Mouse (Mus musculus) neural tube, embryonic 15.5 days (tissue): ENCODE data around the gene Appbp2. TPM values are rescaled to one million over a fixed set of nuclear protein-coding genes. Genes with fewer than 3 reads are reported as not detected.
"Not testable (repeated sequence)": the region's sequence is repeated elsewhere in the genome, so short reads cannot be mapped to it uniquely, and the experiment has no call there.

Experiments
- ATAC-seq: fragments of 200-750 bp; cut with Nextera tagmentation; 2 replicates; pipeline ENCODE4 v1.8.0; 2017; ENCODE audit warnings: mild to moderate bottlenecking, moderate TSS enrichment, moderate library complexity; ENCODE audit not compliant: low FRiP score
- H3K27ac ChIP-seq: fragments of 300-500 bp; sonication (generic); replicated peaks from 2 replicates; pipeline ENCODE4 v1.5.1; 2015; ENCODE audit warnings: mild to moderate bottlenecking, inconsistent platforms
- H3K27me3 ChIP-seq: fragments of 300-500 bp; sonication (generic); replicated peaks from 2 replicates; pipeline ENCODE4 v1.6.1; 2015; ENCODE audit warnings: inconsistent platforms
- H3K36me3 ChIP-seq: fragments of 300-500 bp; sonication (generic); 2 replicates; pipeline ENCODE4 v1.6.1; 2015; ENCODE audit warnings: inconsistent platforms
- H3K4me1 ChIP-seq: fragments of 300-500 bp; sonication (generic); 2 replicates; pipeline ENCODE4 v1.6.1; 2015; ENCODE audit warnings: inconsistent platforms
- H3K4me2 ChIP-seq: fragments of 300-500 bp; sonication (generic); 2 replicates; pipeline ENCODE4 v1.6.1; 2015; ENCODE audit warnings: inconsistent platforms, mild to moderate bottlenecking, moderate library complexity
- H3K4me3 ChIP-seq: fragments of 300-500 bp; sonication (generic); replicated peaks from 2 replicates; pipeline ENCODE4 v1.5.1; 2015; ENCODE audit warnings: mild to moderate bottlenecking, inconsistent platforms
- H3K9ac ChIP-seq: fragments of 300-500 bp; sonication (generic); replicated peaks from 2 replicates; pipeline ENCODE4 v1.6.1; 2015; ENCODE audit warnings: mild to moderate bottlenecking, inconsistent platforms
- H3K9me3 ChIP-seq: fragments of 300-500 bp; sonication (generic); replicated peaks from 2 replicates; pipeline ENCODE4 v1.6.1; 2016; ENCODE audit warnings: inconsistent platforms
- WGBS: fragments of 180-500 bp; shearing (Covaris S2); methylation state at CpG from one replicate; pipeline ENCODE4 v1.1.7; 2015; ENCODE audit warnings: mixed read lengths; 5-methylcytosine and 5-hydroxymethylcytosine counted together
- polyA plus RNA-seq: library from polyadenylated mRNA; unstranded; fragments of >200 nt; fragmentation: Nextera tagmentation; extraction: Ambion mirVana; gene quantifications from 2 replicates; pipeline ENCODE4 v1.2.1, GENCODE M21; 2015

The Appbp2 gene
- polyA plus RNA-seq, 1 experiment from 2014 or later = 47.0 TPM

- peak; percentile 95 for ATAC-seq
- Histone ChIP-seq H3K9ac (peak overlapping the region; percentile 46), H3K4me3 (peak overlapping the region; percentile 40), H3K36me3 (no peaks in the 10 kb centered on the region), H3K4me2 (peak overlapping the region; percentile 60), H3K9me3 (no peaks in the 10 kb centered on the region), H3K27me3 (no peaks in the 10 kb centered on the region), H3K4me1 (peaks cover 9% of the 10 kb centered on the region), H3K27ac (peak overlapping the region; percentile 67)
- 6% methylated on average over 20 of the region's 20 CpGs for WGBS
Observed at GRCm38 (mm10) chr11:85182617-85183283, 52.2 kb downstream of the Appbp2 start.

DNA sequence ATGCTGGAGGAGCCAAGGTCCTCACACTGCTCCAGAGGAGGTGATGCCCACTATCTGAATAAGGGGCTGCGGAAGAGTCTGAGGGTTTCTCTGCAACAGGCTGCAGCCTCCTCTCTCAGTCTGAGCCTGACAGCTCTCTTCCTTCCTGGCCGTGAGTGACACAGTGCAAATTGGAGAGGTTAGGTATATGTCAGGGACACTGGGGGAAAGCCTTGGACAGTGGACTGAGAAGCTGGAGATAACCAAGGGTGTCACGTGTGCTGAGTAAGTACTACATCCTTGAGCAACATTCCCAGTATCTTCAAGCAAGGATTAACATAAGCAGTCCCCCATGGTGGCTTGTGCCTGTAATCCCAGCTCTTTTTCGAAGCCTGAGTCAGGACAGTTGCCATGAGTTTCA is 56.5 kb downstream of the Appbp2 start:
- Histone ChIP-seq H3K27me3 (no peaks in the 10 kb centered on the region), H3K4me2 (no peak overlapping the region), H3K27ac (no peak overlapping the region), H3K36me3 (no peaks in the 10 kb centered on the region), H3K9me3 (no peaks in the 10 kb centered on the region), H3K4me3 (no peak overlapping the region), H3K9ac (no peak overlapping the region), H3K4me1 (peaks cover 9% of the 10 kb centered on the region)
- no peak for ATAC-seq
- WGBS = 87% methylated on average over 4 of the region's 4 CpGs

DNA sequence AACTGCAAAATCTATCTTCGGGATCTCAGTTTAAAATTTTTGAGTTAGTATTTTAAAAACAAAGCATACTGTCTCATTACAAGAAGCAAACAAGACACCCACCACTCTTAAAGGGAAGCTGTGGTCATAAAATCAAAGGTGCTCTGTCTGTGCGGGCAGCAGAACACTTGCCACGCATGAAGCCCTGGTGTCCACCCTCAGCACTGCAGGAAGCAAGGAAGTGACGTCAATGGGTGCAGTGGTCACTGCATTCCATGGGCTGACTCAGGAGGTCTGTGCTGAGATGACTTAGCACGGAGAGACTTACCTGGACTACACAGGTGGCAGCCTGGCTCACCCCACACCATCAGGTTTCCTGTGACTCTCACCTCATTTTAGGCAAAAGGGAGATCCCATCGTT is 57.2 kb downstream of the Appbp2 start:
- Histone ChIP-seq H3K27ac (no peak overlapping the region), H3K36me3 (no peaks in the 10 kb centered on the region), H3K4me3 (no peak overlapping the region), H3K4me1 (peaks cover 5% of the 10 kb centered on the region; the same call in 1 of the 2 replicates), H3K9ac (no peak overlapping the region), H3K4me2 (no peak overlapping the region), H3K9me3 (no peaks in the 10 kb centered on the region), H3K27me3 (no peaks in the 10 kb centered on the region)
- no peak for ATAC-seq
- WGBS = 87% methylated on average over 6 of the region's 6 CpGs

DNA sequence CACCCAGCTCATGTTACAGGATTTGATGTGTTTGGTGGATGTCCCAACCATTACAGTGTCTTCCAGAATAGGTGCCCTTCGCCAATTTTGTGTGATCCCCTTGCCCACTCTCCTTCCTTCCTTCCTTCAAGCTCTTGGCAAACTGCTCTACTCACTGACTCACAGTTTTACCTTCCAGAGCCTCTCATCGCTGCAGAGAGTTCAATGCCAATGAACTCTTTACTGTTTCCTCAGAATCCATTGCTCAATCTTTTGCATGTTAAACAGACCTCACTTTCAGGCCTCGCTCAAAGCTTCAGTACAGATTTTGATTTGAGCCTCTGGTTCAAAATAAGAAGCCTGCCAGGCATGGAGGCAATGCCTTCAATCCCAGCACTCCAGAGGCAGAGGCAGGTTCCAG is 59.0 kb downstream of the Appbp2 start:
- 88% methylated on average over 3 of the region's 3 CpGs for WGBS
- H3K4me2 ChIP-seq = no peak overlapping the region
- no peaks in the 10 kb centered on the region for H3K4me1 ChIP-seq

DNA sequence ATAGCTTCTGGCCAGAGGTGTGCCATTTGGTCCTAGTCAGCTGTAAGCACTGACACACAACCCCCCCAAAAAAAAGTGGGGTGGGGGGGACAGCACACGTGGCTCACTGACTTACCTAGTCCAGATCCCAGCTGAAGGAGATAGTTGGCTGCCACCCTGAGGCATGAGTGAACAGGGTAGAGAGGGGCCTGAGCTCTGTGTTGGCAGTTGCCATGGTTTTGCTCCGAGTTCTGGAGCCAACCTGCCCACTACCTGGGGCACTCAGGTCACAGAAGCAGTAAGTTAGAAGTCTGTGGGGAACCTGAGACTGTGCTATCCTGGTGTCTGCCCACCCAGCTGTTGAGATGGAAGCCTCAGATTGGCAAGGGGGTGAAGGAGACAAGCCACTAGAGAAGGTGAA is 64.1 kb downstream of the Appbp2 start:
- H3K4me2 ChIP-seq = peak overlapping the region; percentile 66
- no peak overlapping the region for H3K4me3 ChIP-seq
- no peak overlapping the region for H3K9ac ChIP-seq
- no peaks in the 10 kb centered on the region for H3K9me3 ChIP-seq
- peaks cover 8% of the 10 kb centered on the region for H3K4me1 ChIP-seq
- no peak overlapping the region for H3K27ac ChIP-seq
- WGBS = 45% methylated on average over 2 of the region's 2 CpGs
- no peaks in the 10 kb centered on the region for H3K27me3 ChIP-seq
- H3K36me3 ChIP-seq = no peaks in the 10 kb centered on the region
- no peak for ATAC-seq

More for the DNA sequence above, 59.0 kb downstream of the Appbp2 start:
- H3K9me3 ChIP-seq = no peaks in the 10 kb centered on the region
- H3K27ac ChIP-seq = no peak overlapping the region
- H3K36me3 ChIP-seq = no peaks in the 10 kb centered on the region
- ATAC-seq = no peak
- no peak overlapping the region for H3K4me3 ChIP-seq
- H3K9ac ChIP-seq = no peak overlapping the region
- H3K27me3 ChIP-seq = no peaks in the 10 kb centered on the region

GRCm38 (mm10) chr11:85170058-85170740 is 64.7 kb downstream of the Appbp2 start, which contains the start of gene 1700125H20Rik:
Gene 1700125H20Rik, plus strand, starts transcription at chr11:85170404.
- Histone ChIP-seq H3K4me3 (peak within 1 kb of the TSS; percentile 34), H3K36me3 (no peaks in the 10 kb centered on the region), H3K4me2 (peak within 1 kb of the TSS; percentile 66), H3K27me3 (no peaks in the 10 kb centered on the region), H3K9me3 (no peaks in the 10 kb centered on the region), H3K27ac (no peak within 1 kb of the TSS), H3K9ac (no peak within 1 kb of the TSS), H3K4me1 (peaks cover 8% of the 10 kb centered on the region)
- 10% methylated on average over 21 of the region's 21 CpGs for WGBS
- ATAC-seq = peak; percentile 85; the same call in 1 of the 2 replicates

- H3K4me2 ChIP-seq = no peak overlapping the region
- ATAC-seq = no peak
- H3K9me3 ChIP-seq = no peaks in the 10 kb centered on the region
- H3K27me3 ChIP-seq = no peaks in the 10 kb centered on the region
- H3K4me3 ChIP-seq = no peak overlapping the region
- 74% methylated on average over 1 of the region's 1 CpGs for WGBS
- no peak overlapping the region for H3K9ac ChIP-seq
- peaks cover 8% of the 10 kb centered on the region for H3K4me1 ChIP-seq
- no peaks in the 10 kb centered on the region for H3K36me3 ChIP-seq
- no peak overlapping the region for H3K27ac ChIP-seq
Observed at GRCm38 (mm10) chr11:85167503-85167902, 67.4 kb downstream of the Appbp2 start.

GRCm38 (mm10) chr11:85164371-85164770 is 70.6 kb downstream of the Appbp2 start:
- Histone ChIP-seq H3K9me3 (no peaks in the 10 kb centered on the region), H3K36me3 (no peaks in the 10 kb centered on the region), H3K27me3 (no peaks in the 10 kb centered on the region), H3K4me3 (no peak overlapping the region), H3K9ac (no peak overlapping the region), H3K4me2 (no peak overlapping the region), H3K4me1 (no peaks in the 10 kb centered on the region), H3K27ac (no peak overlapping the region)
- ATAC-seq = no peak

GRCm38 (mm10) chr11:85163014-85163413 is 71.9 kb downstream of the Appbp2 start:
- 95% methylated on average over 1 of the region's 1 CpGs for WGBS

GRCm38 (mm10) chr11:85157301-85157700 is 77.6 kb downstream of the Appbp2 start:
- Histone ChIP-seq H3K27ac (no peak overlapping the region), H3K4me2 (no peak overlapping the region), H3K36me3 (no peaks in the 10 kb centered on the region), H3K9ac (no peak overlapping the region), H3K4me1 (no peaks in the 10 kb centered on the region), H3K9me3 (no peaks in the 10 kb centered on the region), H3K27me3 (no peaks in the 10 kb centered on the region), H3K4me3 (no peak overlapping the region)
- WGBS = 56% methylated on average over 2 of the region's 2 CpGs
- no peak for ATAC-seq

More at GRCm38 (mm10) chr11:85163014-85163413, 71.9 kb downstream of the Appbp2 start:
- ATAC-seq, H3K9me3 ChIP-seq, H3K27me3 ChIP-seq, H3K4me1 ChIP-seq, H3K4me3 ChIP-seq, H3K36me3 ChIP-seq, H3K27ac ChIP-seq, H3K4me2 ChIP-seq, H3K9ac ChIP-seq: not testable (repeated sequence)

DNA sequence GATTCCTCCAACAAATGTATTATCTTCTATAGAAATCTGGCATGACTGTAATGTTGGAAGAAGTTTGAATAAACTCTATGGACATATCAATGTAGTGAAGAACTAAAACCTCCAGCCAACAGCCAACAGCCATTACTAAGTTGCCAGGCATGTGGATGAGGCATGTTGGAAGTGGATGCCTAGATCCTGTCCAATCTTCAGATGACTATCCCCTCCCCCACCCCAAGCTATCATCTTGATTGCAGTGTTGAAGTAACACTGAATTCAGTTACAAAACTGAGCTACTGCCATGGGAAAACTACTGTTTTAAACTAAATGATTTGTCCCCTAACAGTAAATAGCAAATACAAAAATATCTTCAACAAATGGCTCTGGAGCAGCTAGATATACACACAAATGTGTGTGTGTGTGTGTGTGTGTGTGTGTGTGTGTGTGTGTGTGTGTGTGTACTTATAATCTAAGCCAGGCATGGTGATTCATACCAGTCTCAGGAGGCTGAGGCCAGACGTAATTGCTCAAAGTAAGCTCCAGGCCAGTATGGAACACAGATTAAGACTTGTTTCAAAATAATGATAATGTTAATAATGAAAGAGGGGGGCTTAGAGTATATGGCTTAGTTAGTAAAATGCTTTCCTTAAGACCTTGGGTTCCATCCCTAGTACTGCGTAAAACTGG is 82.5 kb downstream of the Appbp2 start:
- no peak overlapping the region for H3K4me2 ChIP-seq
- no peaks in the 10 kb centered on the region for H3K27me3 ChIP-seq
- H3K4me3 ChIP-seq = no peak overlapping the region
- H3K9me3 ChIP-seq = no peaks in the 10 kb centered on the region
- no peak overlapping the region for H3K27ac ChIP-seq
- 93% methylated on average over 2 of the region's 2 CpGs for WGBS
- no peak for ATAC-seq
- no peaks in the 10 kb centered on the region for H3K4me1 ChIP-seq
- no peak overlapping the region for H3K9ac ChIP-seq
- no peaks in the 10 kb centered on the region for H3K36me3 ChIP-seq
